ENCODE assay signal across 13 mouse cellular contexts in the genomic region with DNA sequence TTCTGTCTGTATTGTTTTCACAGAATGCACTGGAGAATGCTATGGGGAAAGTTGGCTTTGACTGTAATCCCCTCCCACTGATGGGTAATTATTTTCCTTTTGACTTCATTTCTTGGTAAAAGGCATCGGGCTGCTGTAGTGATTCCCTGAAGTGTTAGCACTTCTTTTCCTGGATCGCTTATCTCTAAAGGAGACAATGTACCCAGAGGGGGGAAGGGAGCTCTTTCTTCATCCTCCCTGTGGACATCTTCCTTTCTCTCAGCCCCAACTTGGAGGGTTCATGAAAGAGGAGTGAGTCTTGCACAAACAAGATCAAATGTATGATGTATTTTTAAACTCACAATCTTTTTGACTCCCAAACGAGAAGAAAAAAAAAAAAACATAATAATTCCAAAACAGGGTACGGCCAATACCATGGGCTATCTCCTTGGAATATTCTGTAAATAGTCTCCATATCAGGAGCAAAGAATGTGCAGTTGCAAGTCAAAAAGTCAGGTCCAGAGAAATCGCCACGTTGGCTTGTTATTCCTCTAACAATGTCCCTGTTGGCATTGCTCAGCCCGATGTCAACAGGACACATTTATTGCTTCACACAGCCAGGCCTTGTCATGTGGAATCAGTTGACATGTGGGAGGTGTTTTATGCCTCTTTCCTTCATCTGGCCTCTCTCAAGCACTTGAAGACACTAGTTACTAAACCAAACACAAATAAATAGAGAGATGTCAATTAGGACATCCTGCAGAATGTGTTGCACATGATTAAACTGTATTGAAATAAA.
DNase-seq lines count a peak whose midpoint lies in the region; ATAC-seq lines count a peak whose summit lies in the region.
"Had no signal": no experiment of that assay in that cellular context is flagged by ENCODE, and none has a peak within 500 bp of the region (broad histone marks: within the 10 kb centered on the region; RNA-seq: fewer than 3 reads in every experiment).

No protein-coding gene starts in this region.

- no peak overlapping the region for H3K4me2 ChIP-seq in kidney, embryonic 16.5 days (replicated peaks; ENCODE audit: low read depth, low read length)
- no peak overlapping the region for H3K4me2 ChIP-seq in hindbrain, embryonic 13.5 days
- H3K4me2 ChIP-seq: embryonic facial prominence, embryonic 12.5 days; neural tube, embryonic 15.5 days had no signal

- H3K9me3 ChIP-seq in kidney, embryonic 16.5 days (ENCODE audit: low read length), result no peaks in the 10 kb centered on the region
- H3K9me3 ChIP-seq in hindbrain, embryonic 13.5 days, result no peaks in the 10 kb centered on the region
- H3K9me3 ChIP-seq: embryonic facial prominence, embryonic 12.5 days; neural tube, embryonic 15.5 days had no signal

- 0 out of 2 replicates have a peak overlapping the region, but pooled peaks have one; percentile 7 for H3K27ac ChIP-seq in kidney, embryonic 16.5 days (ENCODE audit: low read length)
- H3K27ac ChIP-seq in hindbrain, embryonic 13.5 days, result no peak overlapping the region
- H3K27ac ChIP-seq: embryonic facial prominence, embryonic 12.5 days; layer of hippocampus, adult 2 months; neural tube, embryonic 15.5 days had no signal

- DNase-seq in adrenal gland, adult 2 months, result peak; percentile 28
- no peak for DNase-seq in adrenal gland, postnatal 25 days
- no peak for DNase-seq in kidney, postnatal 10 days
- peak; percentile 61 to 62 for DNase-seq in heart, postnatal 10 days
- peak; percentile 14 for DNase-seq in lung, postnatal 14 days
- DNase-seq: cerebellum, postnatal 14 days; liver had no signal

- WGBS in kidney, embryonic 16.5 days, result 25% methylated on average over 7 of the region's 7 CpGs
- WGBS in hindbrain, embryonic 13.5 days, result 64% methylated on average over 7 of the region's 7 CpGs

- no peak overlapping the region for H3K9ac ChIP-seq in kidney, embryonic 16.5 days (replicated peaks; ENCODE audit: low read length)
- no peak overlapping the region for H3K9ac ChIP-seq in hindbrain, embryonic 13.5 days
- H3K9ac ChIP-seq: embryonic facial prominence, embryonic 12.5 days; neural tube, embryonic 15.5 days had no signal

- H3K4me3 ChIP-seq in kidney, embryonic 16.5 days (ENCODE audit: low read length), result no peak overlapping the region
- H3K4me3 ChIP-seq in hindbrain, embryonic 13.5 days, result no peak overlapping the region
- H3K4me3 ChIP-seq: embryonic facial prominence, embryonic 12.5 days; layer of hippocampus, adult 2 months; neural tube, embryonic 15.5 days had no signal

- no peaks in the 10 kb centered on the region for H3K36me3 ChIP-seq in kidney, embryonic 16.5 days (ENCODE audit: insufficient read depth, low read length)
- no peaks in the 10 kb centered on the region for H3K36me3 ChIP-seq in hindbrain, embryonic 13.5 days
- H3K36me3 ChIP-seq: embryonic facial prominence, embryonic 12.5 days; neural tube, embryonic 15.5 days had no signal

- ATAC-seq in kidney, embryonic 16.5 days (ENCODE audit: low FRiP score, low TSS enrichment), result no peak
- ATAC-seq in megakaryocyte, adult 5-6 weeks (ENCODE audit: poor library complexity, severe bottlenecking), result no peak
- ATAC-seq in hindbrain, embryonic 13.5 days (ENCODE audit: low FRiP score), result no peak

- H3K27me3 ChIP-seq in kidney, embryonic 16.5 days (ENCODE audit: insufficient read depth, low read length), result no peaks in the 10 kb centered on the region
- H3K27me3 ChIP-seq in hindbrain, embryonic 13.5 days, result no peaks in the 10 kb centered on the region
- H3K27me3 ChIP-seq: embryonic facial prominence, embryonic 12.5 days; neural tube, embryonic 15.5 days had no signal

- H3K4me1 ChIP-seq in kidney, embryonic 16.5 days (ENCODE audit: insufficient read depth, low read length), result no peaks in the 10 kb centered on the region
- H3K4me1 ChIP-seq in hindbrain, embryonic 13.5 days (replicated peaks), result no peaks in the 10 kb centered on the region
- H3K4me1 ChIP-seq: embryonic facial prominence, embryonic 12.5 days; neural tube, embryonic 15.5 days had no signal

- intact Hi-C loops in heart, postnatal 10 days (cut with DNase I), result no loop called here

Comparison
In these comparisons a context has a peak if more than half of its experiments do, and no peak if none do; other contexts are left out.
1. DNase-seq: peak in adrenal gland, adult 2 months (single experiment), heart, postnatal 10 days (2 of 2) and lung, postnatal 14 days (single experiment); none in adrenal gland, postnatal 25 days (single experiment) and kidney, postnatal 10 days (single experiment).